12 mouse cellular contexts compared by ENCODE assay signal in the genomic region with DNA sequence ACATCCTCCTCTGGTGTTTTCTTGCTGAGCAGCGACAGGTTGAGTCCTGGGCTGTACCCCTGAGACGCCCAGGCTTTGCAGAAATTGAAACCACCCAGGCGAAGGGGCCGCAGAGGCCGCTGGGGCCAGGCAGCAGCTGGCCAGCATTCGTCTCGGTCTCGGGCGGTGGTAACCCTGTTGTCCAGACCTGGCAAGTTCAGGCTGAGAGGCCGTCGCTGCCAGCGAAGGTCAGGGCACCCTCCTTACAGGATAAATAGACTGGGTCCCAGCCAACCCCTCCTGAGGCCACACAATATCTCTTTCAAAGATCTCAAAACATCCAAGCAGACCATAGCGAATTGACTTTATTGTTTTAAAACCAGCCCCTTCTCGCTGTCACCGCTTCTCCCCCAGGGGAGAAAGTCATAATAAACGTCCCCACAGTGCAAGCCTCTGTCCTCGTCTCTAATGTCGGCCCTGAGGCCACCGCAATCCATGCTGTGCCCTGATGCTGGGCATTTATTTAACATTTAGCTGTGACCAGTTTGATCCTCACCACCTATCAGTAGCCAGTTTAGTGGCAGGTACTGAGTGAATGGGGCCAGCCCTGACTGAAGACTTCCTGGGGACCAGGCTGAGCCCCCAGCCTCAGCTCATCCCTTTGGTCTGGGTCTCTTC.
DNase-seq lines count a peak whose midpoint lies in the region; ATAC-seq lines count a peak whose summit lies in the region.
"Had no signal": no experiment of that assay in that cellular context is flagged by ENCODE, and none has a peak within 500 bp of the region (broad histone marks: within the 10 kb centered on the region; RNA-seq: fewer than 3 reads in every experiment).

No protein-coding gene starts in this region.

- 0 out of 2 replicates have a peak overlapping the region, but pooled peaks have one; percentile 4 for H3K27ac ChIP-seq in limb, embryonic 12.5 days
- no peak overlapping the region for H3K27ac ChIP-seq in kidney, embryonic 15.5 days
- no peak overlapping the region for H3K27ac ChIP-seq in forebrain, embryonic 15.5 days (replicated peaks)

- ATAC-seq in limb, embryonic 12.5 days (ENCODE audit: insufficient number of reproducible peaks, insufficient read depth, low FRiP score, low TSS enrichment, low read depth) = no peak
- no peak for ATAC-seq in kidney, embryonic 15.5 days (replicated peaks; ENCODE audit: low FRiP score)
- no peak for ATAC-seq in forebrain, embryonic 15.5 days (replicated peaks)
- ATAC-seq: intestine, embryonic 16.5 days had no signal

- WGBS in limb, embryonic 12.5 days = 52% methylated on average over 19 of the region's 19 CpGs
- 14% methylated on average over 19 of the region's 19 CpGs for WGBS in kidney, embryonic 15.5 days
- WGBS in forebrain, embryonic 15.5 days = 56% methylated on average over 19 of the region's 19 CpGs

- DNase-seq in cerebellum, postnatal 14 days = peak; percentile 28 to 29
- no peak for DNase-seq in cerebellum, adult 8-10 months
- peak; percentile 75 for DNase-seq in ovary, postnatal 36 days (ENCODE audit: low spot score)
- no peak for DNase-seq in ovary, postnatal 14 days (ENCODE audit: low spot score)
- DNase-seq in thymus, postnatal 25 days = no peak
- DNase-seq: B cell, adult 2 months; cerebellum, adult 11 months; lung, postnatal 14 days had no signal

- no peak overlapping the region for H3K4me3 ChIP-seq in limb, embryonic 12.5 days (replicated peaks)
- no peak overlapping the region for H3K4me3 ChIP-seq in kidney, embryonic 15.5 days (replicated peaks)
- H3K4me3 ChIP-seq in forebrain, embryonic 15.5 days = no peak overlapping the region

- H3K9me3 ChIP-seq in limb, embryonic 12.5 days = no peaks in the 10 kb centered on the region
- no peaks in the 10 kb centered on the region for H3K9me3 ChIP-seq in kidney, embryonic 15.5 days (replicated peaks)
- H3K9me3 ChIP-seq in forebrain, embryonic 15.5 days = no peaks in the 10 kb centered on the region

- no peak overlapping the region for H3K4me2 ChIP-seq in limb, embryonic 12.5 days
- no peak overlapping the region for H3K4me2 ChIP-seq in kidney, embryonic 15.5 days
- no peak overlapping the region for H3K4me2 ChIP-seq in forebrain, embryonic 15.5 days (replicated peaks)

- peaks cover 15% of the 10 kb centered on the region for H3K27me3 ChIP-seq in limb, embryonic 12.5 days
- H3K27me3 ChIP-seq in kidney, embryonic 15.5 days = 0 out of 2 replicates have a peak, but pooled peaks cover 2% of the 10 kb centered on the region
- no peaks in the 10 kb centered on the region for H3K27me3 ChIP-seq in forebrain, embryonic 15.5 days

- no peak overlapping the region for H3K9ac ChIP-seq in limb, embryonic 12.5 days (replicated peaks)
- no peak overlapping the region for H3K9ac ChIP-seq in kidney, embryonic 15.5 days
- H3K9ac ChIP-seq in forebrain, embryonic 15.5 days (replicated peaks) = no peak overlapping the region

- H3K36me3 ChIP-seq in limb, embryonic 12.5 days = no peaks in the 10 kb centered on the region
- no peaks in the 10 kb centered on the region for H3K36me3 ChIP-seq in kidney, embryonic 15.5 days
- no peaks in the 10 kb centered on the region for H3K36me3 ChIP-seq in forebrain, embryonic 15.5 days

- H3K4me1 ChIP-seq in limb, embryonic 12.5 days (replicated peaks) = peaks cover 3% of the 10 kb centered on the region; the same call in 1 of the 2 replicates
- H3K4me1 ChIP-seq in kidney, embryonic 15.5 days = peaks cover 28% of the 10 kb centered on the region
- no peaks in the 10 kb centered on the region for H3K4me1 ChIP-seq in forebrain, embryonic 15.5 days

Comparison
In these comparisons a context has a peak if more than half of its experiments do, and no peak if none do; other contexts are left out.
1. DNase-seq: peak in cerebellum, postnatal 14 days (2 of 2) and ovary, postnatal 36 days (single experiment); none in cerebellum, adult 8-10 months (single experiment), ovary, postnatal 14 days (single experiment) and thymus, postnatal 25 days (single experiment).